Mouse (Mus musculus) gastrocnemius, postnatal 10 days (tissue): ENCODE measurements around the gene Rtl8c. TPM values are rescaled to one million over a fixed set of nuclear protein-coding genes. Genes with fewer than 3 reads are reported as not detected.
"Not testable (repeated sequence)": the region's sequence is repeated elsewhere in the genome, so short reads cannot be mapped to it uniquely, and the experiment has no call there.

Experiments used
- DNase-seq: peaks from one replicate; pipeline ENCODE4 v3.0.0; 2021; ENCODE audit warnings: mixed read lengths
- long read RNA-seq, 2 experiments: library from polyadenylated mRNA; stranded (forward); transcript quantifications; one replicate each; pipeline ENCODE4 v2.0.0; 2021
- total RNA-seq, 2 experiments: library from RNA; stranded (reverse); gene quantifications; 2 replicates each; pipeline ENCODE4 v1.2.3; 2021

Gene Rtl8c
- 10 to 100 TPM; 15.1 to 16.7 TPM for total RNA-seq
- long read RNA-seq, experiment 1, partial matches to known transcripts = 0 of 5 reads
- long read RNA-seq, experiment 1, other reads (novel, unspliced or antisense) = 4 of 5 reads
- long read RNA-seq, experiment 2, partial matches to known transcripts = 3 of 6 reads
- long read RNA-seq, experiment 2, other reads (novel, unspliced or antisense) = 3 of 6 reads

GRCm38 (mm10) chrX:53607242-53608121 is at the start of gene Rtl8c:
TSS of gene Rtl8c (plus strand) at chrX:53608032.
- peak; percentile 35 for DNase-seq

- no peak for DNase-seq
Observed at GRCm38 (mm10) chrX:53579311-53579710, 28.5 kb upstream of the Rtl8c start.

GRCm38 (mm10) chrX:53581407-53581806 is 26.4 kb upstream of the Rtl8c start:
- not testable (repeated sequence) for DNase-seq

- DNase-seq = not testable (repeated sequence)
Observed at GRCm38 (mm10) chrX:53583404-53583803, 24.4 kb upstream of the Rtl8c start.

- DNase-seq = peak; percentile 47
Observed at GRCm38 (mm10) chrX:53599993-53600392, 7.8 kb upstream of the Rtl8c start.

GRCm38 (mm10) chrX:53606176-53606575 is 1.7 kb upstream of the Rtl8c start:
- DNase-seq = not testable (repeated sequence)

- peak; percentile 2 for DNase-seq
Observed at GRCm38 (mm10) chrX:53608122-53608813, 436 bp downstream of the Rtl8c start.

GRCm38 (mm10) chrX:53608879-53609278 is 1.0 kb downstream of the Rtl8c start, which contains the start of gene Gm14597:
TSS of gene Gm14597 (minus strand) at chrX:53608979.
- not testable (repeated sequence) for DNase-seq

GRCm38 (mm10) chrX:53610571-53610970 is 2.7 kb downstream of the Rtl8c start:
- DNase-seq = peak; percentile 39

- not testable (repeated sequence) for DNase-seq
Observed at GRCm38 (mm10) chrX:53611395-53611794, 3.6 kb downstream of the Rtl8c start.

- not testable (repeated sequence) for DNase-seq
Observed at GRCm38 (mm10) chrX:53638107-53638506, 30.3 kb downstream of the Rtl8c start.

- DNase-seq = not testable (repeated sequence)
Observed at GRCm38 (mm10) chrX:53642604-53642979, 34.8 kb downstream of the Rtl8c start.

GRCm38 (mm10) chrX:53642980-53643961 is 35.4 kb downstream of the Rtl8c start, which contains the start of gene Rtl8a:
TSS of gene Rtl8a (minus strand) at chrX:53643682.
- DNase-seq = peak; percentile 70

GRCm38 (mm10) chrX:53645885-53646284 is 38.1 kb downstream of the Rtl8c start:
- DNase-seq = no peak

GRCm38 (mm10) chrX:53652917-53653316 is 45.1 kb downstream of the Rtl8c start:
- not testable (repeated sequence) for DNase-seq

Other genes starting within 250 kb of the Rtl8c start
- 10 to 100 TPM; 40.3 to 41.3 TPM for gene Mospd1, start 237.5 kb upstream of the Rtl8c start, total RNA-seq
- gene Etd, start 173.1 kb upstream of the Rtl8c start, total RNA-seq = not detected
- gene Gm14597, start 947 bp downstream of the Rtl8c start, total RNA-seq = not detected
- gene Rtl8a, start 35.6 kb downstream of the Rtl8c start, total RNA-seq = 100 to 1,000 TPM; 106 to 114 TPM
- gene Rtl8b, start 62.4 kb downstream of the Rtl8c start, total RNA-seq = 10 to 100 TPM; 87.2 to 94.8 TPM
- gene 4930502E18Rik, start 116.8 kb downstream of the Rtl8c start, total RNA-seq = not detected
- not detected for gene 1700013H16Rik, start 149.8 kb downstream of the Rtl8c start, total RNA-seq
- not detected for gene Zfp36l3, start 168.4 kb downstream of the Rtl8c start, total RNA-seq
- 1 to 10 TPM in 1 of 2 experiments, under 1 TPM in 1; 0.75 to 1.1 TPM for gene Xlr, start 189.7 kb downstream of the Rtl8c start, total RNA-seq